Mouse (Mus musculus): ENCODE data around the gene Adamts7. TPM values are rescaled to one million over a fixed set of nuclear protein-coding genes. Genes with fewer than 3 reads are reported as not detected.
A peak's percentile ranks its signal among the peaks of the same experiment; 100 is the strongest.

Gene Adamts7
- polyA plus RNA-seq, 1 experiment from 2014 or later, result 17.8 TPM

DNA sequence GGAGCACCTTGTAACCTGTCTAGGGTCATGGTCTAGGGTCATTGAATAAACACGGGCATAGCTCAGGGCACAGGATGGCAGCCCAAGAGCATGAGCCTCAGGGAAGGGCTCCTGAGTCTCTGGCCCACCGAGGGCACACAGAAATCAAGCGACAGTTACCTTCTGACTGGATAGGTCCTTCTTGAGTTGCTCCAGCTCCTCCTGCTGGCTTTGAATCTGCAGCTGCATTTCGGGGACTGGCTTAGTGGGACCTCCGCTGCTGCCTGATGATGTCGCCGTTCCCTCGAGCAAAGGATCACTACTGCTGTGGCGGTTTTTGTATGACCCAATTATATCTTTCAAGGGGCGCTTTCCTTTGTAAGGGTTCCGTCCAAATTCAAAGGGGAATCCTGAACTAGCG lies 64.3 kb downstream of the Adamts7 start:
- Histone ChIP-seq H3K4me1 (replicated peaks) (no peaks in the 10 kb centered on the region), H3K27ac (no peak overlapping the region), H3K4me2 (replicated peaks) (no peak overlapping the region), H3K27me3 (no peaks in the 10 kb centered on the region), H3K9ac (replicated peaks) (no peak overlapping the region), H3K9me3 (no peaks in the 10 kb centered on the region), H3K4me3 (replicated peaks) (no peak overlapping the region), H3K36me3 (peaks cover 18% of the 10 kb centered on the region)
- WGBS, result 77% methylated on average over 12 of the region's 12 CpGs
- 0 out of 2 replicates have a peak, but pooled peaks have one; percentile 25 for ATAC-seq

DNA sequence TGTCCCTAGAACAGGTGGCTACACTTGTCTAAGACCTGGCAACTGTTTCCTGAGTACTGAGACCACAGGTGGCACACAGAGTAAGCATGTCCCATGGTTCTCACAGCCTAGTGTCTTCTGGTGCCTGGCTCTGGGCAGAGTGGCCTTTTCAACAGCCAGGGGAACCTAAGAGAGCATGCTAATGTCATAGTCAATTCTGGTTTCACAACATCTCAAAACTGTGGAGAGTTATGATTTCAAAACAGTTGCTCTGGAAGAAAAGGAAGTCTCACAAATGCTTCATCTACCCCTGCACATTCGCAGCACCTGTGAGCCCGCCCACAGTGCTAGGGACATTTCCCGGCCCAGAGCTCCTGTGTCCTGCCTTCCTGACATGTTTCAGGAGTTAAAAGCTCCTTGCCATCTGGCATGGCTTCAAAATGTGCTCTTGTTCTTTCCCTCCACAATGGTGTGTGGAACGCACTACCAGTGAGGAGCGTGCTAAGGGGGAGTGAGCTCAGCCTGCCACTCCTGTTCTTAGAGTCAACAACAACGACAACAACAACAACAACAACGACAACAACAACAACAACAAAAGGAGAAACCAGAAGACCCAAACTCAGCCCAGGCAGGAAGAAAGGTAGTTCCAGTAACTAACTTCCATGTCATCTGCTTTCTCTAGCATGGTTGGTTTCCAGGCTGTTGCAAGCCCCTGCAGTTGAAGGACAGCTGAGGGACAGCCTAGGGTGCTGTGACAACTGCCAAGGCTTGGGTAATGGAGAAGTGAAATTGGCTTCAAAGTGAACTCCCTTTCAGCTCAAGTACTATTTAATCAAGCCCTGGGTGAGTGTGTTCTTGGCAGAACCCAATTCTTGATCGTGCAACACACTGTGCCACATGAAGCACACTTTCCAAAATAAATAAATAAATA lies 70.2 kb downstream of the Adamts7 start:
- Histone ChIP-seq H3K4me3 (replicated peaks) (no peak overlapping the region), H3K4me1 (replicated peaks) (no peaks in the 10 kb centered on the region), H3K9ac (replicated peaks) (no peak overlapping the region), H3K27ac (no peak overlapping the region), H3K4me2 (replicated peaks) (no peak overlapping the region), H3K9me3 (no peaks in the 10 kb centered on the region), H3K27me3 (no peaks in the 10 kb centered on the region), H3K36me3 (no peaks in the 10 kb centered on the region)
- ATAC-seq, result no peak
- WGBS, result 92% methylated on average over 8 of the region's 8 CpGs

DNA sequence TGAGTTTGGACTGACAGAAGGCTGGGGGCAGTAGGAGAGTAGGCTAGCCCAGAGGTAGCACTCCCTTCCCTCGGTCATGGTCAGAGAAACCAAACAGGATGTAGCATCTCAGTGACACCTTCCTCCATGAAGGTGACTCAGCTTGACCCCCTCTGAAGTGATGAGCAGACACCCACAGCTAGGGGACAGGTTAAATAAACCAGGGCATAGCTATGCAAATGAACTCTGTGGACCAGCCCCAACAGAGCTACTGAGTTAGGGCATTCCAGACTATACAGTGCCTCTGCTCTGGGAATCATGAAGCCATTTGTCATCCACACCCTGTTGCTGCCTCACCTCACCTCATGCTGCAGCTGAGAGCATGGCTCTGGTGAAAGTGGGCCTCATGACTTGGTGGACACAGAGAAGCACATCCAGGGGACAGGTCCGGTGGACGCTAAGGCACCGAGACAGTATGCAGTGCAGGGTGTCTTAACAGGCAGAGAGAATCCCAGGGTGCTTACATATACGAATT lies 71.1 kb downstream of the Adamts7 start:
- Histone ChIP-seq H3K4me1 (replicated peaks) (no peaks in the 10 kb centered on the region), H3K9ac (replicated peaks) (no peak overlapping the region), H3K9me3 (no peaks in the 10 kb centered on the region), H3K27me3 (no peaks in the 10 kb centered on the region), H3K4me2 (replicated peaks) (no peak overlapping the region), H3K27ac (no peak overlapping the region), H3K4me3 (replicated peaks) (no peak overlapping the region), H3K36me3 (no peaks in the 10 kb centered on the region)
- ATAC-seq, result no peak
- 95% methylated on average over 5 of the region's 5 CpGs for WGBS

DNA sequence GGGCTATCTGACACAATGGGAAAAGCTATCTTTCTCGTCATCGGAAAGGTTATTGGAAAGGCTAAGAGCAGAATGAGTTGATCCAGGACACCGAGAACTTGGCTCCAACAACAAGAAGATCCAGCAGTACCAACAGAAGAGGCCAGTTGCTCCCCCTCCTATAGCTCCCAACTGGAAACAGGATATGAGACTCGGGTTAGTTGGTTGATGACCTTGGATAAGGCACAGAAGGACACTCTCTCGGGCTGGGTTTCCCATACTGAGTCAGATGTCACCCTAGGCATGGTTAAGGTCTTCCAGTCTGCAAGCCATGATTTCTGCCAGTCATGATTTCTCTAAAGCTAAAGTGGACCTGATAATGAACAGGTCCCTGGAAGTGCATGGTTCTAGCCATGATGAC lies 71.9 kb downstream of the Adamts7 start:
- Histone ChIP-seq H3K4me2 (replicated peaks) (no peak overlapping the region), H3K4me3 (replicated peaks) (no peak overlapping the region), H3K9ac (replicated peaks) (no peak overlapping the region), H3K9me3 (no peaks in the 10 kb centered on the region), H3K27me3 (no peaks in the 10 kb centered on the region), H3K27ac (no peak overlapping the region), H3K36me3 (peaks cover 6% of the 10 kb centered on the region; the same call in 1 of the 2 replicates), H3K4me1 (replicated peaks) (no peaks in the 10 kb centered on the region)
- WGBS, result 92% methylated on average over 5 of the region's 5 CpGs
- ATAC-seq, result no peak

DNA sequence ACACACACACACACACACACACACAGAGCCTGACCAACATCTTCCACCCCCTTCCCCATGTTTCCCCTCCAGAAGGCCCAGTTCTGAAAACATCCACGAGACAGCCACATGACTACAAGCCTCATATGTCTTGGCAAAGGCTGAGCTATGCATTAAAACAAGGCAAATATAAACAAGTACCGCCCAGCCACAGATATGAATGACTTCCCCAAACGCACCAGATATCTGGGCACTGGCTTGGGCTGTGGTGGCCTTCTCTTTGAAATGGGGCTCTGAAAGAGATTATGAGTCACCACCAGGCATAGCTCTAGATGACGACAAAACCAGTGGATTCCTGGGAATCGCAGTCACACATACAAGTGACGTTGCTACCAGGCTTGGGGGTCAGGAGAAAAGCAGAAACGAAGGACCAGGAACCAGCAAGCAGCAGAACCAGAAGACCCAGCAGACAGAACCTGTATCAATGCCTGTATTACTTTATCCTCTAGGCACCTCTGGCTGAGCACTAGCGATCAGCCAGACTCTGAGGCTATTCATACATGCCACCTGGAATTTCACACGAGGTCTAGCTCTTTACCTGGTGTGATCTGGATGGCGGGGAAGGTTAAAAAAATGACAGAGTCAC lies 72.5 kb downstream of the Adamts7 start:
- no peaks in the 10 kb centered on the region for H3K9me3 ChIP-seq
- H3K4me3 ChIP-seq (replicated peaks), result no peak overlapping the region
- no peak overlapping the region for H3K9ac ChIP-seq (replicated peaks)
- H3K4me1 ChIP-seq (replicated peaks), result no peaks in the 10 kb centered on the region
- ATAC-seq, result no peak
- no peak overlapping the region for H3K4me2 ChIP-seq (replicated peaks)
- H3K36me3 ChIP-seq, result peaks cover 7% of the 10 kb centered on the region; the same call in 1 of the 2 replicates
- no peaks in the 10 kb centered on the region for H3K27me3 ChIP-seq
- H3K27ac ChIP-seq, result no peak overlapping the region
- 90% methylated on average over 10 of the region's 10 CpGs for WGBS

DNA sequence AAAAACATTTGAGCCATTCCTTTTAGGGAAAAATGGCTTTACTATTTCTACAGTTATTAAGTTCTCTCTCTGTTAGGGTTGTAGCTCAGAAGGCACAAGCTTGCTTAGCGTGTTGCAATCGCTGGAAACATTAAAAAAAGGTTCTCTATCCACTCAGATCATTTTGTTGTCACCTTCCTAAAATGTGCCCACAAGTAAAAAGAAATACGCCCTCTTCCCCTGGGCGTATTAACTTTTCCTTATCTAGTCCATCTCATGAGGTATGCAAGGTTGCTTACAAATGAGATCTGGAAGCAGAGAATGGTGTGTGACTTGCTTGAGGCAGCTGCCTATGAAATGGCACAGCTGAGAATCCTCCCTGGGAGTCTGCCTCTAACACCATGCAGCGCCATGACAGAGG lies 73.9 kb downstream of the Adamts7 start:
- H3K36me3 ChIP-seq, result peaks cover 7% of the 10 kb centered on the region; the same call in 1 of the 2 replicates
- H3K4me1 ChIP-seq (replicated peaks), result no peaks in the 10 kb centered on the region
- no peaks in the 10 kb centered on the region for H3K9me3 ChIP-seq
- no peak overlapping the region for H3K27ac ChIP-seq
- 92% methylated on average over 5 of the region's 5 CpGs for WGBS
- H3K4me3 ChIP-seq (replicated peaks), result no peak overlapping the region
- ATAC-seq, result no peak
- H3K9ac ChIP-seq (replicated peaks), result no peak overlapping the region
- H3K4me2 ChIP-seq (replicated peaks), result no peak overlapping the region
- no peaks in the 10 kb centered on the region for H3K27me3 ChIP-seq

DNA sequence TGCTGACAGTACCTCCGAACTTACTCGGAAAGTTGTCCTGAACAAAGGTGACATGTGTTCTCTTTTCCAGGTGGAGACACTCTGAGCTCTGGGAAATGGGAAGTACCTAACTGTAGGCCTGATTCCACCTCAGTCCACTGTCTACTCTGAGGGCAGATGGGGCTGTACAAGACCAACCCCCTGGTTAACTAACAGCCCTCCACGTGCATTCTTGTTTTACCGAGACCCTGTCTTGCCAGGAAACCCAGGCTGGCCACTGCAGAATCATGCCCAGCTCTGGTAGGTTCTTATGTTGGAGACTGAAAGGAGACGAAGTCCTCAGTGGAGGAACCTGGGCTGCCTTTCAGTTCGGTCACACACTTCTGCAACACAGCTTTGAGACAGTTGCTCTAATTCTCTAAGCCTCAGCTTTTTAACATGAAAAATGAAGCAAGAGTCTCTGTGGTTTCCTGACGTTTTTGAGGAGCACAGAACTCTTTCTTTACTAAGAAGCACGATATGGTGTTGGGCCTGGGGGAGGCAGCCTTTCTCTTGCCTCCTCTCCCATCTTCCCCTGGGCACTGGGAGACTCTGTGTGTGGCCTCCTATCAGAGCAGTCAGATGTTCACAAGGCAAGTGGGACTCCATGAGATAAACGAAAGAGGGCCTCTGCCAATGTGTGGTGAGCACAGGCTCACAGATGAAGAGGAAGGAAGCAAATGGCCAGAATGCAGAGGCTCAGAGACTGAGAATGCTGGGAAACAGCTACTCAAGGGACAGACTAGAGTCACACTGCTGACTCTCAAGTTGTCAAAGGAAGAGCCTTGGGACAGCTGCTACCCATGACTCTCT lies 74.6 kb downstream of the Adamts7 start:
- ATAC-seq, result no peak
- Histone ChIP-seq H3K27me3 (no peaks in the 10 kb centered on the region), H3K9me3 (no peaks in the 10 kb centered on the region), H3K4me3 (replicated peaks) (no peak overlapping the region), H3K27ac (no peak overlapping the region), H3K4me1 (replicated peaks) (no peaks in the 10 kb centered on the region), H3K36me3 (peaks cover 7% of the 10 kb centered on the region; the same call in 1 of the 2 replicates), H3K9ac (replicated peaks) (no peak overlapping the region), H3K4me2 (replicated peaks) (no peak overlapping the region)
- WGBS, result 90% methylated on average over 9 of the region's 9 CpGs

DNA sequence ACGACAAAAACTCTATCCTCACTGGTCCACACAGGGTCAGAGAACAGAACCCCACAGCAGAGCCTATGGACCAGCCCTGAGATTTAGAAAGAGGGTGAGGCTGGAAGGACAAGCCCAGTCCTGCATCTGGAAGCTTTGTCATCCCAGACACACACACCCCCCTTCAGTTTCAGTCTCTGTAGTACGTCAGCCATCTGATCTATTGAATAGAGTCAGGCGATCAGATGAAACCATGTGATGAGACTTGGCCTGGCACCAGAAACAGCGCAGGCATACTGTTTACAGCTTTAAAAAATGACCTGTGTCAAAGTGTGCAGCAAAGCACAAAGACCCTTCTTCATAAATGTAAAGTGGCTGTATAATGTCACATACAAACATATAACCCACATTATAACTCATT lies 77.7 kb downstream of the Adamts7 start:
- WGBS, result 85% methylated on average over 4 of the region's 4 CpGs
- no peaks in the 10 kb centered on the region for H3K27me3 ChIP-seq
- H3K4me1 ChIP-seq (replicated peaks), result no peaks in the 10 kb centered on the region
- peaks cover 7% of the 10 kb centered on the region; the same call in 1 of the 2 replicates for H3K36me3 ChIP-seq
- no peak overlapping the region for H3K4me2 ChIP-seq (replicated peaks)
- ATAC-seq, result no peak
- no peak overlapping the region for H3K4me3 ChIP-seq (replicated peaks)
- H3K9ac ChIP-seq (replicated peaks), result no peak overlapping the region
- no peak overlapping the region for H3K27ac ChIP-seq
- H3K9me3 ChIP-seq, result no peaks in the 10 kb centered on the region

DNA sequence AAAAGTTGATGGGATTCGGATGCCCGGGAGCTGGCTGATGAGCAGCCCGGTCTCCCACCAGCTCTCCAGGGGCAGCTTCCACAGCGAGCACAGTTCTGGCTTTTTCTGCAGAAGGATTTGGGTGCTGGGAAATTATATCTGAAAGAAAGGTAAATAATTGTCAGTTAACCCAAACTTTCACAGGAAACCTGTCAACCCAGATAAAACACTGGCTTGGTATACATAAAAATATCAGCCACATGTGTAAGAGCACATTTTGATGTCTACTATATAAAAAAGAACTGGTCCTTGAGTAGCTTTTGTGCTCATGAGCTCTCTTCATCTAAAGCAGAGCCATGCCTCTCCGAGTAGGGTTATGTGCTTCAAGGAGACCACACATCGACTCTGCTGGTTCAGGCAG lies 78.2 kb downstream of the Adamts7 start:
- WGBS, result 91% methylated on average over 6 of the region's 6 CpGs
- H3K9ac ChIP-seq (replicated peaks), result no peak overlapping the region
- no peaks in the 10 kb centered on the region for H3K9me3 ChIP-seq
- no peaks in the 10 kb centered on the region for H3K27me3 ChIP-seq
- no peak for ATAC-seq
- peaks cover 10% of the 10 kb centered on the region; the same call in 1 of the 2 replicates for H3K36me3 ChIP-seq
- H3K4me2 ChIP-seq (replicated peaks), result no peak overlapping the region
- H3K4me1 ChIP-seq (replicated peaks), result no peaks in the 10 kb centered on the region
- H3K4me3 ChIP-seq (replicated peaks), result no peak overlapping the region
- no peak overlapping the region for H3K27ac ChIP-seq

DNA sequence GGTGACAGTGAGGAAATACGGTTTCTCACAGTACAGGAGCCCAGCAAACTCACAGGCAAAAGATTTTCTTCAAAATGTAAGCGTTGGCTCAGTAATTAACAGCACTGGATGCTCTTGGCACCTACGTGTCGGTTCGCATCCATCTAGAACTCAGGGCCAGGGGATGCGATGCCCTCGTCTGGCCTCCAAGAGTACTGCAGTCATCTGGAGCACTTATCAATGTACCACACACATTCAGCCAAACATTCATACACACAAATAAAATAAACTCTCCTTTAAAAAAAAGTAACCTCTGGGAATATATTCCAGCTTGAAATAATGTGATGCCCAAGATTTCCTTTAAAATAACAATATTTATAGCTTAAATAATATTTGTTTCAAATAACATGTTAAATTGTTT lies 78.7 kb downstream of the Adamts7 start:
- 67% methylated on average over 7 of the region's 7 CpGs for WGBS
- Histone ChIP-seq H3K27me3 (no peaks in the 10 kb centered on the region), H3K9me3 (no peaks in the 10 kb centered on the region), H3K4me1 (replicated peaks) (no peaks in the 10 kb centered on the region), H3K36me3 (peaks cover 10% of the 10 kb centered on the region; the same call in 1 of the 2 replicates), H3K27ac (no peak overlapping the region), H3K4me3 (replicated peaks) (no peak overlapping the region), H3K4me2 (replicated peaks) (no peak overlapping the region), H3K9ac (replicated peaks) (no peak overlapping the region)
- ATAC-seq, result no peak

DNA sequence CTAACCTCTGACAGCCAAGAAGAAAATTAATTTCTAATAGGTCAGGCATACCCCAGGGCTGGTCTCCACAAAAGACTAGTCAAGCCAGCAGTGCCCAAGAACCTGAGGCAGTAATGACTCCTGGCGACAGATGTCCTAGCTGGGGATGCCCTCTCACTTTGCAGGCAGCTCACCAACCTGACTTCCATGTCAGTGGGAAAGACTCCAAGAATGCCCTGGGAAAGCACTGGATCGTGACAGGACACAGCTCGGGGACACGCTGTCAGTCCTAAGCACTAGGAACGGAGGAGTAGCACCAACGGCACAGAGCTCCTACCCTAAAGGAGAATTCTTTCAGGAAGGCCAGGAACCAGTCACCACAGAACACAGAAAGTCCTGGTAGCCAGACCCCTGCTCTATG lies 79.4 kb downstream of the Adamts7 start:
- Histone ChIP-seq H3K4me1 (replicated peaks) (no peaks in the 10 kb centered on the region), H3K27me3 (no peaks in the 10 kb centered on the region), H3K27ac (no peak overlapping the region), H3K9me3 (no peaks in the 10 kb centered on the region), H3K4me3 (replicated peaks) (no peak overlapping the region), H3K9ac (replicated peaks) (no peak overlapping the region), H3K36me3 (peaks cover 15% of the 10 kb centered on the region), H3K4me2 (replicated peaks) (no peak overlapping the region)
- no peak for ATAC-seq
- WGBS, result 86% methylated on average over 6 of the region's 6 CpGs
